Mouse (Mus musculus): ENCODE results near the gene Fryl. TPM values are rescaled to one million over a fixed set of nuclear protein-coding genes. Genes with fewer than 3 reads are reported as not detected.

The Fryl gene
- polyA plus RNA-seq, 1 experiment from 2014 or later: 32.0 TPM

GRCm38 (mm10) chr5:73286603-73287002, 30.2 kb upstream of the Fryl start:
- H3K4me1 ChIP-seq (ENCODE audit: control insufficient read depth, insufficient read depth, low read length): no peaks in the 10 kb centered on the region
- H3K27ac ChIP-seq (ENCODE audit: low read length): no peak overlapping the region
- no peak overlapping the region for H3K4me2 ChIP-seq (replicated peaks; ENCODE audit: low read depth, low read length)
- H3K9me3 ChIP-seq (ENCODE audit: control insufficient read depth, low read depth, low read length): no peaks in the 10 kb centered on the region
- no peak overlapping the region for H3K9ac ChIP-seq (replicated peaks; ENCODE audit: low read depth, low read length)
- H3K4me3 ChIP-seq (ENCODE audit: low read depth, low read length): no peak overlapping the region
- no peaks in the 10 kb centered on the region for H3K27me3 ChIP-seq (ENCODE audit: control insufficient read depth, insufficient read depth, low read length)
- WGBS: 73% methylated on average over 5 of the region's 5 CpGs
- ATAC-seq (ENCODE audit: insufficient number of reproducible peaks, insufficient read depth, low FRiP score, low read depth): no peak
- H3K36me3 ChIP-seq (ENCODE audit: control insufficient read depth, insufficient read depth, low read length): no peaks in the 10 kb centered on the region

- no peak for ATAC-seq (ENCODE audit: insufficient number of reproducible peaks, insufficient read depth, low FRiP score, low read depth)
- no peak overlapping the region for H3K4me2 ChIP-seq (replicated peaks; ENCODE audit: low read depth, low read length)
- H3K4me3 ChIP-seq (ENCODE audit: low read depth, low read length): no peak overlapping the region
- H3K27me3 ChIP-seq (ENCODE audit: control insufficient read depth, insufficient read depth, low read length): no peaks in the 10 kb centered on the region
- H3K9me3 ChIP-seq (ENCODE audit: control insufficient read depth, low read depth, low read length): no peaks in the 10 kb centered on the region
- H3K36me3 ChIP-seq (ENCODE audit: control insufficient read depth, insufficient read depth, low read length): no peaks in the 10 kb centered on the region
- no peak overlapping the region for H3K9ac ChIP-seq (replicated peaks; ENCODE audit: low read depth, low read length)
- 93% methylated on average over 3 of the region's 3 CpGs for WGBS
- no peak overlapping the region for H3K27ac ChIP-seq (ENCODE audit: low read length)
- no peaks in the 10 kb centered on the region for H3K4me1 ChIP-seq (ENCODE audit: control insufficient read depth, insufficient read depth, low read length)
Observed at GRCm38 (mm10) chr5:73285470-73285978, 29.1 kb upstream of the Fryl start.

DNA sequence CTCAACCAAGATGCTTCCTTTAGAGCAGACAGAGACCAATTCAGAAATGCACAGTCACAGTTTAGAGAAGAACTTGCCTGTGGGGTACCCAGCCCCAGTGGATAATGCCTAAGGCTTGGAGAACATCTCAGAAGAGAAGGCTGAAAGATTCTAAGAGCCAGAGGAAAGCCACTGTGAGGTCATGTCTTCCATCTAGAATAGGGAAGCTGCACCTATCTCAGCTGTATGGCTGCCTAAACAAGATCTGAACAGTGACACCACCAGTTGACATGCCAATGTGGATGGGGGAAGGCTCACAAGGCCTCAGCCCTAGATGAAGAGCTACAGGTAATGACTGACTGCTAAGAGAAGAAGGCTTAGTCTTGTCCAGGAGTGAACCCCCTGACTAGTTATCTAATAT, 27.6 kb upstream of the Fryl start:
- H3K9ac ChIP-seq (replicated peaks; ENCODE audit: low read depth, low read length): no peak overlapping the region
- ATAC-seq (ENCODE audit: insufficient number of reproducible peaks, insufficient read depth, low FRiP score, low read depth): no peak

DNA sequence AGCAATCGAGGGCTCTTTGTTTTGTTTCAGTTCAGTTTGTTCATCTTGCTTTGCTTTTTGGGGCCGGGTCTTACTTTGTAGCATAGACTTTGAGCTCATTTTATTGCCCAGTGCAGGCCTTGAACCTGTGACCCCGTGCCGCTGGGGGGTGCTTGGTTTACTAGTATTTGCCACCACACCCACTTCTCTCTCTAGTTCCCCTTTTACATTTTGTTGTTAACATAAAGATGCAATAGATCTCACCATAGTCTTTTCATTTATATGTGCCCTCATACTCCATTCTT, 24.1 kb upstream of the Fryl start:
- 68% methylated on average over 4 of the region's 4 CpGs for whole genome bisulfite sequencing
- Histone ChIP-seq H3K27ac (ENCODE audit: low read length) (no peak overlapping the region), H3K27me3 (ENCODE audit: control insufficient read depth, insufficient read depth, low read length) (no peaks in the 10 kb centered on the region), H3K4me3 (ENCODE audit: low read depth, low read length) (no peak overlapping the region), H3K4me2 (replicated peaks; ENCODE audit: low read depth, low read length) (no peak overlapping the region), H3K36me3 (ENCODE audit: control insufficient read depth, insufficient read depth, low read length) (no peaks in the 10 kb centered on the region), H3K9ac (replicated peaks; ENCODE audit: low read depth, low read length) (no peak overlapping the region), H3K4me1 (ENCODE audit: control insufficient read depth, insufficient read depth, low read length) (peaks cover 10% of the 10 kb centered on the region), H3K9me3 (ENCODE audit: control insufficient read depth, low read depth, low read length) (no peaks in the 10 kb centered on the region)
- ATAC-seq (ENCODE audit: insufficient number of reproducible peaks, insufficient read depth, low FRiP score, low read depth): no peak

More for the DNA sequence above, 27.6 kb upstream of the Fryl start:
- Histone ChIP-seq H3K27me3 (ENCODE audit: control insufficient read depth, insufficient read depth, low read length) (no peaks in the 10 kb centered on the region), H3K27ac (ENCODE audit: low read length) (no peak overlapping the region), H3K9me3 (ENCODE audit: control insufficient read depth, low read depth, low read length) (no peaks in the 10 kb centered on the region), H3K36me3 (ENCODE audit: control insufficient read depth, insufficient read depth, low read length) (no peaks in the 10 kb centered on the region), H3K4me1 (ENCODE audit: control insufficient read depth, insufficient read depth, low read length) (peaks cover 10% of the 10 kb centered on the region), H3K4me3 (ENCODE audit: low read depth, low read length) (no peak overlapping the region), H3K4me2 (replicated peaks; ENCODE audit: low read depth, low read length) (no peak overlapping the region)

DNA sequence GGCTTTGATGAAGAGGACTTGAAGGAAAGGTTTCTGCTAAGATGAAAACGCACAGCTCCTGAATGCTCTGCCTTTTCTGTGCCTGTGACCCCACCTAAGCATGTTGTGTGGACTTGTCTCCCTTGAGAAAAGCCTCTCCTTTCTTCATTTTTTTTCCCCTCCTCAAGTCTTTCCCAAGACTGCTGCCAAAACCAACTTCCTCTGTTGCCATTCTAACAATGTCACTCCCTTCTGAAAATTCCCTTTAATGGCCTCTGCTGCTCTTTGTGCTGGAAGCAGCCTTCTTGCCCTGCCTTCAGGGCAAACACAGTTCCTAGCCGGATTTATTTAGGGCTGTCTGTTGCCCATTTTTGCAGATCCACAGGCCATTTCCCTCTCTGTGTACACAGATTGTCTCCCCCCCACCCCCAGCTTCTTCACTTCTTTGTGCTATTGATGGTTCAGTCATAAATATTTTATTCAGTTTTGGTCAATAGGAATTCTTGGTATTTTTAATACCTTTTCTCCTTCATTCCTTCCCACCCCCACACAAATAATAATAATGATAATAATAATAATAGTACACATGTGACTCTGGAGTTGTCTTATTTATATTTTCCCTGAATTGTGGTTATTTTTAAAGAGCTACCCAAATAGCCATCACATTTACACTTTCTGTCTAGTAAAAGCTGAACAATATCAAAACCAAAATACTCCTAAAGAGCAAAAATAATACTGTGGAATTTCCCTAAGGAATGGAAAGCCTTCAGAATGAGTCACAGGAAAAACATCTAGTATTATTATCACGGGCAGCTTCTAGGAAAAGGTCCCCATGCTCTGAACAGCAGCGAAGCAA, 23.5 kb upstream of the Fryl start:
- no peak overlapping the region for H3K9ac ChIP-seq (replicated peaks; ENCODE audit: low read depth, low read length)
- H3K27me3 ChIP-seq (ENCODE audit: control insufficient read depth, insufficient read depth, low read length): no peaks in the 10 kb centered on the region
- no peaks in the 10 kb centered on the region for H3K36me3 ChIP-seq (ENCODE audit: control insufficient read depth, insufficient read depth, low read length)
- H3K4me3 ChIP-seq (ENCODE audit: low read depth, low read length): no peak overlapping the region
- H3K4me1 ChIP-seq (ENCODE audit: control insufficient read depth, insufficient read depth, low read length): peaks cover 10% of the 10 kb centered on the region
- WGBS: 38% methylated on average over 4 of the region's 4 CpGs
- no peaks in the 10 kb centered on the region for H3K9me3 ChIP-seq (ENCODE audit: control insufficient read depth, low read depth, low read length)
- H3K27ac ChIP-seq (ENCODE audit: low read length): peak overlapping the region; percentile 66
- no peak for ATAC-seq (ENCODE audit: insufficient number of reproducible peaks, insufficient read depth, low FRiP score, low read depth)
- 0 out of 2 replicates have a peak overlapping the region, but pooled peaks have one; percentile 2 for H3K4me2 ChIP-seq (replicated peaks; ENCODE audit: low read depth, low read length)

GRCm38 (mm10) chr5:73279190-73279589, 22.8 kb upstream of the Fryl start:
- Histone ChIP-seq H3K27me3 (ENCODE audit: control insufficient read depth, insufficient read depth, low read length) (no peaks in the 10 kb centered on the region), H3K4me2 (replicated peaks; ENCODE audit: low read depth, low read length) (no peak overlapping the region), H3K27ac (ENCODE audit: low read length) (peak overlapping the region; percentile 66), H3K4me3 (ENCODE audit: low read depth, low read length) (no peak overlapping the region), H3K4me1 (ENCODE audit: control insufficient read depth, insufficient read depth, low read length) (peaks cover 10% of the 10 kb centered on the region), H3K9me3 (ENCODE audit: control insufficient read depth, low read depth, low read length) (no peaks in the 10 kb centered on the region), H3K36me3 (ENCODE audit: control insufficient read depth, insufficient read depth, low read length) (no peaks in the 10 kb centered on the region), H3K9ac (replicated peaks; ENCODE audit: low read depth, low read length) (no peak overlapping the region)
- no peak for ATAC-seq (ENCODE audit: insufficient number of reproducible peaks, insufficient read depth, low FRiP score, low read depth)
- WGBS: 42% methylated on average over 10 of the region's 10 CpGs

- Histone ChIP-seq H3K27ac (ENCODE audit: low read length) (no peak overlapping the region), H3K9me3 (ENCODE audit: control insufficient read depth, low read depth, low read length) (no peaks in the 10 kb centered on the region), H3K4me3 (ENCODE audit: low read depth, low read length) (no peak overlapping the region), H3K9ac (replicated peaks; ENCODE audit: low read depth, low read length) (no peak overlapping the region), H3K4me1 (ENCODE audit: control insufficient read depth, insufficient read depth, low read length) (peaks cover 10% of the 10 kb centered on the region), H3K4me2 (replicated peaks; ENCODE audit: low read depth, low read length) (no peak overlapping the region), H3K36me3 (ENCODE audit: control insufficient read depth, insufficient read depth, low read length) (no peaks in the 10 kb centered on the region), H3K27me3 (ENCODE audit: control insufficient read depth, insufficient read depth, low read length) (no peaks in the 10 kb centered on the region)
- no peak for ATAC-seq (ENCODE audit: insufficient number of reproducible peaks, insufficient read depth, low FRiP score, low read depth)
- 70% methylated on average over 2 of the region's 2 CpGs for WGBS
Observed at GRCm38 (mm10) chr5:73274941-73275340, 18.5 kb upstream of the Fryl start.

- ATAC-seq (ENCODE audit: insufficient number of reproducible peaks, insufficient read depth, low FRiP score, low read depth): no peak
- 74% methylated on average over 4 of the region's 4 CpGs for WGBS
- Histone ChIP-seq H3K4me2 (replicated peaks; ENCODE audit: low read depth, low read length) (no peak overlapping the region), H3K4me1 (ENCODE audit: control insufficient read depth, insufficient read depth, low read length) (no peaks in the 10 kb centered on the region), H3K27ac (ENCODE audit: low read length) (no peak overlapping the region), H3K4me3 (ENCODE audit: low read depth, low read length) (no peak overlapping the region), H3K36me3 (ENCODE audit: control insufficient read depth, insufficient read depth, low read length) (no peaks in the 10 kb centered on the region), H3K27me3 (ENCODE audit: control insufficient read depth, insufficient read depth, low read length) (no peaks in the 10 kb centered on the region), H3K9ac (replicated peaks; ENCODE audit: low read depth, low read length) (no peak overlapping the region), H3K9me3 (ENCODE audit: control insufficient read depth, low read depth, low read length) (no peaks in the 10 kb centered on the region)
Observed at GRCm38 (mm10) chr5:73273171-73273570, 16.8 kb upstream of the Fryl start.

GRCm38 (mm10) chr5:73270612-73271011, 14.2 kb upstream of the Fryl start:
- no peak overlapping the region for H3K27ac ChIP-seq (ENCODE audit: low read length)
- H3K9me3 ChIP-seq (ENCODE audit: control insufficient read depth, low read depth, low read length): no peaks in the 10 kb centered on the region
- H3K36me3 ChIP-seq (ENCODE audit: control insufficient read depth, insufficient read depth, low read length): no peaks in the 10 kb centered on the region
- H3K4me2 ChIP-seq (replicated peaks; ENCODE audit: low read depth, low read length): no peak overlapping the region
- H3K9ac ChIP-seq (replicated peaks; ENCODE audit: low read depth, low read length): no peak overlapping the region
- H3K27me3 ChIP-seq (ENCODE audit: control insufficient read depth, insufficient read depth, low read length): no peaks in the 10 kb centered on the region
- 72% methylated on average over 6 of the region's 6 CpGs for WGBS
- no peak overlapping the region for H3K4me3 ChIP-seq (ENCODE audit: low read depth, low read length)
- no peaks in the 10 kb centered on the region for H3K4me1 ChIP-seq (ENCODE audit: control insufficient read depth, insufficient read depth, low read length)
- ATAC-seq (ENCODE audit: insufficient number of reproducible peaks, insufficient read depth, low FRiP score, low read depth): no peak
